Mouse (Mus musculus): Measurements from ENCODE around the gene Hmgb1.

Hmgb1 gene

DNA sequence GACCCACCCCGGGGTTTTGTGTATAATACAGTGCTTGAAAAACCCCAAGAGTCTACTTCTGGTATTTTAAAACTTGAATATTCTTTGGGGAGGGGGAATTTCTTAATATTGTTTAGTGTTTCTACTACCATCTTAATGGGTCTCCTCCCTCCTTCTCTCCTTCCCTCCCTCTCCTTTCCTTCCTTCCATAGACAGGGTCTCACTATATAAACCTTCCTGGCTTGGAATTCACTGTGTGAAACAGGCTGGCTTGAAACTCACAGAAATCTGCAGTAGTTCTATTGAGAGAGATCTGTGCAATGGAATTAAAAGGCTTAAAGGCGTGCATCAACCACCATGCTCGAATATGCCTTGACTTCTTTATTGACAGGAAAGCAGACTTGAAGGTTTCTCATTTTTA is 1.5 kb upstream of the Hmgb1 start:
- DNase-seq (ENCODE audit: low spot score in 2 of 2): no peak

GRCm38 (mm10) chr5:149184844-149185186 is 526 bp upstream of the Hmgb1 start:
- DNase-seq (ENCODE audit: low spot score in 2 of 2): peak in 1 of 2 experiments; percentile 25

DNA sequence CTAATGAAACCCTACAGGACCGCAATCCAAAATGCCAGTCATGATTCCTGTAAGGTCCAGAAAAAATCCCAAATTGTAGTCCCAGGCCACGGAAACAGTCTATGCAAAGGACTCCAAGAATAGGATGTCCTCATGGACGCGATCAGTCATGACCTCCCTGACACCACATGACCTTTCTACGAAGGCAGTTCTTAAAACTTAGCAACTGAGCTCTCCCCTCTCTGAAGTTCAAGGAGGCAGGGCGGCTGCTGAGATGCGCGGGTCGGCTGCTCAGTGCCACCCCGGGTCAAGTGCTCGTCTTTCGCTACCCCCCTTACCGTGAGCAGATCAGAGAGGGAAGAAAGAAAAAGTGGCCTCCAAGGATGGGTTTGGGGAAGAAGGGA is 577 bp downstream of the Hmgb1 start:
- no peak for DNase-seq (ENCODE audit: low spot score in 2 of 2)

DNA sequence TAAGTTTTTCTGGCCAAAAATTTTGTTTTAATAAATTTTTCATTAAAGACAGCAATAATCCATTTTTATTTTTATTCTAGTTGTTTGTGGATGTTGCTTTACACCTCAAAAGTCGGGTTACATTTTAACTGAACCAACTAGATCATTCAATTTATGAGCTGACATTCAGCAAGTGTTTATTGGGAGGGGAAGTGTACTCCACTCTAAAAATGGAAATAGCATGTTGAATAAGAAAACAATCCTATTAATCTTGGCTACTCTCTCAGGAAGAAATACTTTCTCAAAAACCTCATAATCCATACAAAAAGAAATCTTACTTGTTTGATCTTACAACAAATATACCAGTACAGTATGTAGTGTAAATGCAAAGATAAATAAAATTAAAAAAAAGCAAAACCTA is 1.2 kb downstream of the Hmgb1 start:
- no peak for DNase-seq (ENCODE audit: low spot score in 2 of 2)

GRCm38 (mm10) chr5:149182186-149182870 is 2.0 kb downstream of the Hmgb1 start:
- no peak for DNase-seq (ENCODE audit: low spot score in 2 of 2)

DNA sequence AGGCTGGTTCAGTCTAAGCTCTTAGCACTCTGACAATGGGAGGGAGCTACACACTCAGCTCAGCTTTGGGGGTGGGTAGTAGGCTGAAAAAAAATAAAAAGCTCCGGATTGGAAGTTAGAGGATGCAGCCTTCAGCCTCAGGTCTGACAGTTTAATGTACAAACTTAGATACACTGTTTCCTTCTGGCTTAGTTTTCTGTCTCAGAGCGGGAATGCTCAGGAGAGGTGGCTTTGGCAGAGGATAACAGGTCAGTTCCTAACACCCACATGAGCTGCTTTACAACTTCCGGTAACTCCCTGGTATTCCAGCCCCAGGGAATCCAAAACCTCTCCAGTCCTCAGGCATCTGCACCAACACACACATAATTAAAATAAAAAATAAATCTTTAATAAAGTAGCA is 4.5 kb downstream of the Hmgb1 start:
- no peak for DNase-seq (ENCODE audit: low spot score in 2 of 2)

DNA sequence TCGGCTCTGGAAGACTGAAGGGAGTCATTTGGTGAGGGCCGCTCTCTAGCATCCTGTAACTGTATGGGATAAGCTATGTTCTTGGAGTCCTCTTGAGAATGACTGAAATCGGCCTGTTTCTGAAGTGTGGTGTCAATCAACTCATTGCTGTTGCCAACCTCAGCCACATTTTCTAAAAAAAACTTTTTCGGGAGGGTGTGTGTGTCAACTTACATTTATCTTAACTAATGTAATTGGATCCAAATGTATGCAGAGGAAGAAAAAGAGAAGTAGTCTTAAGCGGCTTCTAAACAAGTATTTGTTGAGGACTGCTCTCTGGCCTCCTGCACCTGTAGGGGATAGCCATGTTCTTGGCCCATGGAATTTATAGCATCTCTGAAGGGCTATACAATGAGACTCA is 6.2 kb downstream of the Hmgb1 start:
- DNase-seq (ENCODE audit: low spot score in 2 of 2): no peak

- DNase-seq (ENCODE audit: low spot score in 2 of 2): no peak
Observed at GRCm38 (mm10) chr5:149175736-149176135, 8.6 kb downstream of the Hmgb1 start.

DNA sequence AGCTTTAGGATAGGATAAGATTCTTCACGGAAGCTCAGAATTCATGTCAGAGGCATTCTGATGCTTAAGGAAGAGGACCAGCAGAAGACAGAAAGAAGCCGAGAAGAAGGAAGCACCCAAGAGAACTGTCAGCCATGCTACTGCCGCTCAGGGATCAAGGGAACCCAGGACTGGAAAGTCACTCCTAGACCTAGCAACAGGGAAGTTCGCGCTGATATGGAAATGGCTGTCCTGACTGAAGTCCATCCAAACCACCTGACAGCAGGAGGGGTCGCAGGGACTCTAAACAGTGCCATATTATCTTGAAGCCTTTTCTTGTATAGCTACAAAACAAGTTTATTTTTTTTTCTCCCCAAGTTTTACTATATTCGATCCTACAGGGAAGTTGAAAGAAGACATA is 9.8 kb downstream of the Hmgb1 start:
- DNase-seq (ENCODE audit: low spot score in 2 of 2): no peak

GRCm38 (mm10) chr5:149172246-149172645 is 12.0 kb downstream of the Hmgb1 start:
- DNase-seq (ENCODE audit: low spot score in 2 of 2): no peak

GRCm38 (mm10) chr5:149170841-149171588 is 13.3 kb downstream of the Hmgb1 start:
- no peak for DNase-seq (ENCODE audit: low spot score in 2 of 2)

GRCm38 (mm10) chr5:149168816-149169215 is 15.5 kb downstream of the Hmgb1 start:
- no peak for DNase-seq (ENCODE audit: low spot score in 2 of 2)

- no peak for DNase-seq (ENCODE audit: low spot score in 2 of 2)
Observed at GRCm38 (mm10) chr5:149168051-149168450, 16.2 kb downstream of the Hmgb1 start.

DNA sequence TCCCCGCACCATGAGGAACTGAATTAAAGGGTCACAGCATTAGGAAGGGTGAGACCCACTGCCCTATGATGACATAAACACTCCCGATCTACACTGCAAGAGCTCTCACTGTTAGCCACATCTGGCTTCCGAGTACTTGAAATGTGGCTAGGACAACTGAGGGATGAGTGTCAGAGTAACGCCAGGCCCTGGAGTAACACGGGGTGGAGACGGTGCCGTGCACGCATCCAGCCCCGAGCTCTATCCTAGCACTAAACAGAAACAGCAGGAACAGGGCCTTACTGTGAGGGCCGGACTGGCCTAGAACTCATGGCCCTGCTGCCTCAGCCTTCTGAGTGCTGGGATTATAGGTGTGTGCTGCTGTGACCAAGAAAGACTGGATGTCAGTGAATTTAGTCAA is 18.3 kb downstream of the Hmgb1 start:
- DNase-seq (ENCODE audit: low spot score in 2 of 2): no peak

DNA sequence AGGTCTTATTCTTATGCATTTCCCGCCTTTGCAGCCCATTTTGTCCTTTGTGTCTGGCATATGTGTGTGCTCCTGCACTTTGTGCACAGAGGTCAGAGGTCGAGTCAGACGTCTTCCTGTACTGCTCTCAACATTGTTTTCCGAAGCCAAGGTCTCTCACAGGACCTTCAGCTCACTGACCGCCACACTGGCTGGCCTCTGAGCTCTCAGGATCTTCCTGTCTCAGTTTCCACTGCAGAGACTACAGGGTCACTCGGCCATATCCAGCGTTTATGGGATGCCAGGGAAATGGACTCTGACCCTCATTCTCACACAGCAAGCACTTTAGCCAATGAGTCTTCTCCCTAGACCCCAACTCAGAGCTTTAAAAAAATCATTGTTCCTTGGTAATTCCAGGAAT is 19.4 kb downstream of the Hmgb1 start:
- no peak for DNase-seq (ENCODE audit: low spot score in 2 of 2)

GRCm38 (mm10) chr5:149162890-149163289 is 21.4 kb downstream of the Hmgb1 start:
- DNase-seq (ENCODE audit: low spot score in 2 of 2): no peak

- no peak for DNase-seq (ENCODE audit: low spot score in 2 of 2)
Observed at GRCm38 (mm10) chr5:149160469-149160868, 23.8 kb downstream of the Hmgb1 start.

GRCm38 (mm10) chr5:149159021-149159420 is 25.3 kb downstream of the Hmgb1 start:
- DNase-seq (ENCODE audit: low spot score in 2 of 2): no peak

DNA sequence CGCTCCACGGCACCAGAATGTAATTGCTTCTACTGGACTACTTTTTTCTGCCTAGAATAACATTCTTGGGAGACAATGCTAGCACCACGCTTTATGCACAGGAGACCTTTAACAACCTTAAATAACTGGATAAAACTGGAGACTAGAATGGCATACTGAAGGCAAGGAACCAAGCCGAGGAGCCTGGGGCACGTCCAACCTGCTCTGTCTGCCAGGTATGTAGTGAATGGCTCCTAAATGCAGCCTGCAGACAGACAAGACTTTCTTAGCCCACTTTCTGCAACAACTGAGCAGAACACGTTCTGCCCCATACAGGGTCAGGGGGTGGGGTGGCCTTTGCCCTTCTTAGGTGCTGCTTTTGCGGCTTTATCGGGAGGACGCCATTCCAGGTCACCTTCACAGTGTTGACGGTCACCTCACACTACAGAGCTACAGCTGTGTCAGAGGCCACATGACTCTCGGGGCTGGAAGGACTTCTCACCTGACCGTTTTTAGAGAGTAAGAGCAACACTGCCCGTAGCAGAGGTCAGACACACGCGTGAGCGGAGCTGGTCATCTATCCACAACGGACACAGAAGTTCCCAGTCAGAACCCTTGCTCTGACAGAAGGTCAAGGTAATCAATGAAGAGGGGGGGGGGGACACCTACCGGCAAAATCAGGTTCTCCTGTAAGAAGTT is 27.3 kb downstream of the Hmgb1 start:
- DNase-seq (ENCODE audit: low spot score in 2 of 2): no peak

- DNase-seq (ENCODE audit: low spot score in 2 of 2): no peak
Observed at GRCm38 (mm10) chr5:149152774-149153155, 31.5 kb downstream of the Hmgb1 start.

DNA sequence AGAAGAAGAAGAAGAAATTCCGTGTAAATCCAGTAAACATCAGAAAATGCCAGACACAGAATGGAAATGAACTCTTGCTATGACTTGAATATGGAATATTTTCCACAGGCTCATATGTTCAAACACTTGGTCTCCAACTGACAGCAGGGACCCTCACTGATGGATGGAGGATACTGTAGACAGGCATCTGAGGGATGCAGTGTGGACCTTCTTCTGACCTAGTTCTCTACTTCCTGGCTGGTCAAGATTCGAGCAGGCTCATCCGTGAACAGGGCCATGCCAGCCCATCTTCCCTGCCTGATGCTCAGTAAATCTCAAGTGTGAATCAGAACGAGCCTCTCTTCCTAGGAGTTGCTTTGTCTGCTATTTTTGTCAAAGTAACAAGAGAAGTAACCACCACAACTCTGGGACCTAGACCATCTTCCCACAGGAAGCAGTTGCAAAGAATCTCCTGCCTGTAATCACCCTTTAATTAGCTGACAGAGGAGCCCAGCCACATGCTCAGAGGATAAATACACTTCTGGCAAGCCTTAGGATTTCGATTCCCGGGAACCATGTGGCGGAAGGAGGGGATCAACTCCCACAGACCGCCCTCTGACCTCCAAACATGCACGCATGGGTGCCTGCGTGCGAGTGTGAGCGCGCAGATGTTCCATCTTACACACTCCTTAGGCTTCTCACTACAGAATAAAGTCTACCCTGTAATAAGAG is 32.1 kb downstream of the Hmgb1 start:
- no peak for DNase-seq (ENCODE audit: low spot score in 2 of 2)

DNA sequence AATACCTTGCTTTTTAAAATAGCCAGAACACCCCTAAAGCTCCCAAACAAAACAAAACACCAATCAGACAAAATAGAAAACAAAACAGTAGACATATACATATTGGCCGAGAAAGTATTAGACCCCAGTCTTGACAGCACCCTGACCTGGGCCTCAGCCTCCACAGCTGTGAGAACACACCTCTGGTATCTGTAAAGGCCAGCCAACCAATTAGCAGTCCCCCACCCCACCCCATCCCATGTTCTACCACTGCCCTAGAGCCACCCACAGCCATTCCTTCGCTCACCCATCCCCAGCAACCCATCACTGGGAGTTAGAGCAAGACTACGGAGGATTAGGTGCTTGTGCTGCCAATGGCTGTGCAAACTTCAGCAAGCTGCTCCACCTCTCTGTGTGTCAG is 33.4 kb downstream of the Hmgb1 start:
- no peak for DNase-seq (ENCODE audit: low spot score in 2 of 2)

All from frontal cortex, postnatal 25 days (tissue).